Mouse (Mus musculus): ENCODE results near the gene Fbxl3. TPM values are rescaled to one million over a fixed set of nuclear protein-coding genes. Genes with fewer than 3 reads are reported as not detected.

Gene Fbxl3
- 26.5 and 27.3 TPM in 2 replicates for polyA plus RNA-seq (2014; fragmentation: Nextera tagmentation; extraction: Ambion mirVana)

- Histone ChIP-seq H3K36me3 (ENCODE audit: control insufficient read depth, insufficient read depth, low read length) (no peaks in the 10 kb centered on the region), H3K4me2 (peak within 1 kb of the TSS; percentile 63), H3K27me3 (ENCODE audit: control insufficient read depth, insufficient read depth, low read length) (no peaks in the 10 kb centered on the region), H3K4me1 (ENCODE audit: control insufficient read depth, insufficient read depth, low read length) (peaks cover 8% of the 10 kb centered on the region; the same call in 1 of the 2 replicates), H3K4me3 (ENCODE audit: low read depth, low read length) (peak within 1 kb of the TSS; percentile 93), H3K27ac (ENCODE audit: low read depth, low read length) (peak within 1 kb of the TSS; percentile 98), H3K9ac (ENCODE audit: low read length) (peak within 1 kb of the TSS; percentile 99), H3K9me3 (ENCODE audit: control insufficient read depth, low read length) (no peaks in the 10 kb centered on the region)
- ATAC-seq (ENCODE audit: low FRiP score), result peak; percentile 89
- under 1% methylated on average over 77 of the region's 88 CpGs for WGBS
- DNase-seq (ENCODE audit: low spot score, missing footprints), result peak; percentile 99
Measured at GRCm38 (mm10) chr14:103099238-103099933, at the start of gene Fbxl3. Gene Fbxl3, minus strand, starts transcription at chr14:103099566.

DNA sequence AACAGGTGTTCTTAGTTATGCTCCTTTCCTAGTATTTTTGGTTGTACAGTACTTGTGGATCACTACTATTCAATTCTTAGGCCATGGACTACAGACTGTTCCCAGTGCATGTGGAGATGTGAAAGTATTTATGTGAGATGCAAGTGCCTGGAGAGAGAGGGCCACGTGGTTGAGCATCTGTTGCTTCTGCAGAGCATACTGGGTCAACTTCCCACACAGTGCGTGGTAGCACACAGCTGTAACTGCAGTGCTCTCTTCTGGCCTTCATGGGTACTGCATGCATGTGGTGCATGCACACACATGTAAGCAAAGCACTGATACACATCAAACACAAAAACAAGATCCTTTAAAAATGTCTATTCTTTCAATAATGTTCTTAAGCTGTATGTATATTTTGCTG is 32.6 kb upstream of the Fbxl3 start:
- H3K9ac ChIP-seq (ENCODE audit: low read length), result no peak overlapping the region
- H3K36me3 ChIP-seq (ENCODE audit: control insufficient read depth, insufficient read depth, low read length), result peaks cover 13% of the 10 kb centered on the region
- ATAC-seq (ENCODE audit: low FRiP score) (no peak), DNase-seq (ENCODE audit: low spot score, missing footprints) (no peak)
- H3K27ac ChIP-seq (ENCODE audit: low read depth, low read length), result no peak overlapping the region
- no peaks in the 10 kb centered on the region for H3K27me3 ChIP-seq (ENCODE audit: control insufficient read depth, insufficient read depth, low read length)
- 75% methylated on average over 2 of the region's 2 CpGs for WGBS
- H3K4me1 ChIP-seq (ENCODE audit: control insufficient read depth, insufficient read depth, low read length), result no peaks in the 10 kb centered on the region
- no peak overlapping the region for H3K4me3 ChIP-seq (ENCODE audit: low read depth, low read length)
- no peaks in the 10 kb centered on the region for H3K9me3 ChIP-seq (ENCODE audit: control insufficient read depth, low read length)
- H3K4me2 ChIP-seq, result no peak overlapping the region

DNA sequence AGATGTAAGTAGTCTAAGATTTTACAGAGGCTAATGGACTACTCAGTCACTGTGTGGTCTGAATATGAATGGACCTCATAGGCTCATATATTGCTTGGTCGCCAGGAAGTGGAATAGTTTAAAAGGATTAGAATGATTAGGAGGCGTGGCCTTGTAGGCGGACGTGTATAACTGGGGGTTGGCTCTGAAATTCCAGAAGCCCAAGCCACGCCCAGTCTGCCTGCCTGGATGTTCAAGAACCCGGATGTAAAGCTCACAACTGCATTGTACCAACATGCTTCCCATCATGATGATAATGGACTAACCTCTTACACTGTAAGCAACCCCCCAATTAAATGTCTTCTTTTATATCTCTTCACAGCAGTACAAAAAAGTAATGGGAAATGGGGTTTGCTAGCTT is 26.4 kb upstream of the Fbxl3 start:
- Histone ChIP-seq H3K36me3 (ENCODE audit: control insufficient read depth, insufficient read depth, low read length) (peaks cover 21% of the 10 kb centered on the region; the same call in 1 of the 2 replicates), H3K4me2 (no peak overlapping the region), H3K9me3 (ENCODE audit: control insufficient read depth, low read length) (no peaks in the 10 kb centered on the region), H3K9ac (ENCODE audit: low read length) (no peak overlapping the region), H3K4me1 (ENCODE audit: control insufficient read depth, insufficient read depth, low read length) (no peaks in the 10 kb centered on the region), H3K27me3 (ENCODE audit: control insufficient read depth, insufficient read depth, low read length) (no peaks in the 10 kb centered on the region), H3K27ac (ENCODE audit: low read depth, low read length) (no peak overlapping the region), H3K4me3 (ENCODE audit: low read depth, low read length) (no peak overlapping the region)
- no peak for ATAC-seq (ENCODE audit: low FRiP score)
- DNase-seq (ENCODE audit: low spot score, missing footprints), result peak; percentile 53
- WGBS, result 81% methylated on average over 6 of the region's 6 CpGs

DNA sequence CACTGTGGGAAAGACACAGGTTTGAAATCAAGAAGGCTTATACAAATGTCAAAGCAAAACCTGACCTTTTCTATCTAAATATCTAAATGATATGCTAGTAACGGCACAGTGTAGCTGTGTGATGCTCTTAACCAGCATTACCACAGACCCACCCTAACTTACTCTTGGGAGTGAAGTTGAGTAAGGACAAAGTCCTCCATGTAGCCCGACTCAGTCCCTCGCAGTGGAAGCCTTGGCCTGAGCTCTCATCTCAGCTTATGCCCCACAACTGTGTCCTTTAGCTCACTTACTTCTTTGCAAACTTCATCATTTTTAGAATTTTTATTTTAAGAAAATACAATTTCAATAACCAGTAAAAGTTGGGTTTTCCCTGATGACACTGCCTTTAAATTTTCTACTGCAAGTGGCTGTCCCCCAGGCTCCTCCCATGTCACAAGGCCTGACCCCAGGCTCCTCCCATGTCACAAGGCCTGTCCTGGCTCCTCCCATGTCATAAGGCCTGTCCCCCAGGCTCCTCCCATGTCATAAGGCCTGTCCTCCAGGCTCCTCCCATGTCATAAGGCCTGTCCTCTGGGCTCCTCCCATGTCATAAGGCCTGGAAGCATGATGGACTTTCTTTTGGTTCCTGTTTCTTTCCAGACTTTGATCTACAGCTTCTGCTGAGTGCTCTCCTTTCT is 15.8 kb upstream of the Fbxl3 start:
- WGBS, result 94% methylated on average over 3 of the region's 3 CpGs
- H3K27ac ChIP-seq (ENCODE audit: low read depth, low read length), result no peak overlapping the region
- H3K4me3 ChIP-seq (ENCODE audit: low read depth, low read length), result no peak overlapping the region
- H3K4me1 ChIP-seq (ENCODE audit: control insufficient read depth, insufficient read depth, low read length), result no peaks in the 10 kb centered on the region
- no peaks in the 10 kb centered on the region for H3K27me3 ChIP-seq (ENCODE audit: control insufficient read depth, insufficient read depth, low read length)
- no peak overlapping the region for H3K9ac ChIP-seq (ENCODE audit: low read length)
- no peak overlapping the region for H3K4me2 ChIP-seq
- H3K9me3 ChIP-seq (ENCODE audit: control insufficient read depth, low read length), result no peaks in the 10 kb centered on the region
- ATAC-seq (ENCODE audit: low FRiP score), result no peak
- H3K36me3 ChIP-seq (ENCODE audit: control insufficient read depth, insufficient read depth, low read length), result peaks cover 3% of the 10 kb centered on the region; the same call in 1 of the 2 replicates
- peak; percentile 37 for DNase-seq (ENCODE audit: low spot score, missing footprints)

DNA sequence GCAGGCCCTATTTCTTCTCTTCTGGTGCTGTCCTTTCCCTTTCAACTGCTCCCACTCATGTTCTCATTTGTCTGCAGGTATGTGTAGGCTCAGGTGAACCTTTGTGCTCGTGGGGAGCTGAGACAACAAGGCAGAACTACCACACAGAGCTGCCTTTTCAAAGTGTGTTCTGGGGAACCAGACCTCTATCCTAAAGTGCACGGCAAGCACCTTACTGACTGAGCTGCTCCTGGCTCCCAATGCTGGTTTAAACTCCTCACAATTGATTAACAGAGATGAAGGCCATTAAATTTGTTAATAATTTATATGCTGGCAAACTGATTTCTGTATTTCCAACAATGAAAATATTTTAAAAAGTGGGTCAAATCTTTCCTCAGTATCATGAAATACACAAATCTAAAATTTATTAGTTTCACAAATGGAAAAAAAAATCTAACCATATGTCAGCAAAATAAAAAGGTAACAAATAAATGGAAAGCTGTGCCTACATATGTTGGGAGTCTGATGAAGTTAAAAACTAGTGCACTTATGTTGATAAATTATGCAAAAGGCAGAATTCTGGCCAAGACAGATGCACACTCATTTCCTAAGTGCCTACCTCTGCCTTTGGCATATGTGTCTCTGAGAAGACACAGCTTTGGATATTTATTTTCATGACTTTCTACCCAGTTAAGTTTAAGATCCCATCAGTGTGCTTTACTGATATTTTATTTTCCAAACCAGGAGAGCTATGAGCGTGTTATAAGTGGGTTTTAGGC is 13.4 kb upstream of the Fbxl3 start:
- Histone ChIP-seq H3K36me3 (ENCODE audit: control insufficient read depth, insufficient read depth, low read length) (peaks cover under 1% of the 10 kb centered on the region; the same call in 1 of the 2 replicates), H3K4me2 (no peak overlapping the region), H3K9ac (ENCODE audit: low read length) (no peak overlapping the region), H3K4me3 (ENCODE audit: low read depth, low read length) (no peak overlapping the region), H3K27me3 (ENCODE audit: control insufficient read depth, insufficient read depth, low read length) (no peaks in the 10 kb centered on the region), H3K9me3 (ENCODE audit: control insufficient read depth, low read length) (no peaks in the 10 kb centered on the region), H3K4me1 (ENCODE audit: control insufficient read depth, insufficient read depth, low read length) (no peaks in the 10 kb centered on the region), H3K27ac (ENCODE audit: low read depth, low read length) (no peak overlapping the region)
- 92% methylated on average over 3 of the region's 3 CpGs for WGBS
- no peak for ATAC-seq (ENCODE audit: low FRiP score)
- peak; percentile 14 for DNase-seq (ENCODE audit: low spot score, missing footprints)

- no peaks in the 10 kb centered on the region for H3K27me3 ChIP-seq (ENCODE audit: control insufficient read depth, insufficient read depth, low read length)
- ATAC-seq (ENCODE audit: low FRiP score) (no peak), DNase-seq (ENCODE audit: low spot score, missing footprints) (no peak)
- WGBS, result 91% methylated on average over 4 of the region's 4 CpGs
- H3K9me3 ChIP-seq (ENCODE audit: control insufficient read depth, low read length), result no peaks in the 10 kb centered on the region
- no peak overlapping the region for H3K4me2 ChIP-seq
- no peak overlapping the region for H3K27ac ChIP-seq (ENCODE audit: low read depth, low read length)
- no peak overlapping the region for H3K4me3 ChIP-seq (ENCODE audit: low read depth, low read length)
- H3K9ac ChIP-seq (ENCODE audit: low read length), result no peak overlapping the region
- H3K4me1 ChIP-seq (ENCODE audit: control insufficient read depth, insufficient read depth, low read length), result no peaks in the 10 kb centered on the region
- no peaks in the 10 kb centered on the region for H3K36me3 ChIP-seq (ENCODE audit: control insufficient read depth, insufficient read depth, low read length)
Measured at GRCm38 (mm10) chr14:103109971-103110370, 10.6 kb upstream of the Fbxl3 start.

GRCm38 (mm10) chr14:103106301-103106700 is 6.9 kb upstream of the Fbxl3 start:
- H3K9me3 ChIP-seq (ENCODE audit: control insufficient read depth, low read length), result no peaks in the 10 kb centered on the region
- no peak overlapping the region for H3K27ac ChIP-seq (ENCODE audit: low read depth, low read length)
- DNase-seq (ENCODE audit: low spot score, missing footprints), result peak; percentile 51
- no peaks in the 10 kb centered on the region for H3K4me1 ChIP-seq (ENCODE audit: control insufficient read depth, insufficient read depth, low read length)
- no peak overlapping the region for H3K9ac ChIP-seq (ENCODE audit: low read length)
- no peaks in the 10 kb centered on the region for H3K36me3 ChIP-seq (ENCODE audit: control insufficient read depth, insufficient read depth, low read length)
- H3K4me3 ChIP-seq (ENCODE audit: low read depth, low read length), result no peak overlapping the region
- no peak overlapping the region for H3K4me2 ChIP-seq
- no peaks in the 10 kb centered on the region for H3K27me3 ChIP-seq (ENCODE audit: control insufficient read depth, insufficient read depth, low read length)
- 90% methylated on average over 2 of the region's 2 CpGs for WGBS
- no peak for ATAC-seq (ENCODE audit: low FRiP score)

GRCm38 (mm10) chr14:103102731-103103335 is 3.5 kb upstream of the Fbxl3 start:
- WGBS, result 81% methylated on average over 10 of the region's 10 CpGs

More at GRCm38 (mm10) chr14:103102731-103103335, 3.5 kb upstream of the Fbxl3 start:
- peaks cover 3% of the 10 kb centered on the region; the same call in 1 of the 2 replicates for H3K4me1 ChIP-seq (ENCODE audit: control insufficient read depth, insufficient read depth, low read length)
- H3K36me3 ChIP-seq (ENCODE audit: control insufficient read depth, insufficient read depth, low read length), result no peaks in the 10 kb centered on the region
- DNase-seq (ENCODE audit: low spot score, missing footprints) (peak; percentile 79), ATAC-seq (ENCODE audit: low FRiP score) (no peak)
- H3K4me2 ChIP-seq, result no peak overlapping the region
- H3K9me3 ChIP-seq (ENCODE audit: control insufficient read depth, low read length), result no peaks in the 10 kb centered on the region
- H3K27ac ChIP-seq (ENCODE audit: low read depth, low read length), result no peak overlapping the region
- H3K9ac ChIP-seq (ENCODE audit: low read length), result no peak overlapping the region
- H3K4me3 ChIP-seq (ENCODE audit: low read depth, low read length), result no peak overlapping the region
- no peaks in the 10 kb centered on the region for H3K27me3 ChIP-seq (ENCODE audit: control insufficient read depth, insufficient read depth, low read length)

All from midbrain, embryonic 11.5 days (tissue).